Mouse (Mus musculus) kidney, embryonic 14.5 days (tissue): ENCODE measurements around the gene Aplp1. TPM values are rescaled to one million over a fixed set of nuclear protein-coding genes. Genes with fewer than 3 reads are reported as not detected.

ENCODE experiments used
- ATAC-seq: fragments of 200-750 bp; cut with Nextera tagmentation; 2 replicates; pipeline ENCODE4 v1.8.0; 2017; ENCODE audit warnings: moderate number of reproducible peaks, mild to moderate bottlenecking, moderate TSS enrichment, moderate library complexity; ENCODE audit not compliant: low FRiP score, low TSS enrichment
- H3K27ac ChIP-seq: fragments of 300-500 bp; sonication (generic); 2 replicates; pipeline ENCODE4 v1.5.1; 2014; ENCODE audit warnings: low read depth, mild to moderate bottlenecking, low read length, moderate library complexity, mixed read lengths
- H3K27me3 ChIP-seq: fragments of 300-500 bp; sonication (generic); 2 replicates; pipeline ENCODE4 v1.6.1; 2014; ENCODE audit warnings: mild to moderate bottlenecking, low read length; ENCODE audit not compliant: control insufficient read depth, insufficient read depth
- H3K36me3 ChIP-seq: fragments of 300-500 bp; sonication (generic); 2 replicates; pipeline ENCODE4 v1.6.1; 2014; ENCODE audit warnings: low read length, mixed read lengths; ENCODE audit not compliant: control insufficient read depth, insufficient read depth
- H3K4me1 ChIP-seq: fragments of 300-500 bp; sonication (generic); 2 replicates; pipeline ENCODE4 v1.6.1; 2014; ENCODE audit warnings: low read length, mixed read lengths; ENCODE audit not compliant: control insufficient read depth, insufficient read depth
- H3K4me2 ChIP-seq: fragments of 300-500 bp; sonication (generic); replicated peaks from 2 replicates; pipeline ENCODE4 v1.6.1; 2014; ENCODE audit warnings: low read depth, mild to moderate bottlenecking, low read length
- H3K4me3 ChIP-seq: fragments of 300-500 bp; sonication (generic); 2 replicates; pipeline ENCODE4 v1.5.1; 2014; ENCODE audit warnings: mild to moderate bottlenecking, low read length
- H3K9ac ChIP-seq: fragments of 300-500 bp; sonication (generic); 2 replicates; pipeline ENCODE4 v1.6.1; 2014; ENCODE audit warnings: low read depth, mild to moderate bottlenecking, low read length, moderate library complexity
- H3K9me3 ChIP-seq: fragments of 300-500 bp; sonication (generic); 2 replicates; pipeline ENCODE4 v1.6.1; 2016; ENCODE audit warnings: low read length; ENCODE audit not compliant: control insufficient read depth
- WGBS: fragments of 180-500 bp; shearing (Covaris S2); extraction: QIAGEN DNeasy Blood & Tissue Kit; methylation state at CpG from one replicate; pipeline ENCODE4 v1.1.7; 2014; 5-methylcytosine and 5-hydroxymethylcytosine counted together
- polyA plus RNA-seq: library from polyadenylated mRNA; unstranded; fragments of >200 nt; fragmentation: Nextera tagmentation; extraction: Ambion mirVana; gene quantifications from 2 replicates; pipeline ENCODE4 v1.2.1, GENCODE M21; 2014

Gene Aplp1
- polyA plus RNA-seq, 1 experiment from 2014 or later = 19.0 TPM

- 45% methylated on average over 9 of the region's 9 CpGs for WGBS
- no peaks in the 10 kb centered on the region for H3K9me3 ChIP-seq
- 0 out of 2 replicates have a peak, but pooled peaks have one; percentile 20 for ATAC-seq
- no peaks in the 10 kb centered on the region for H3K4me1 ChIP-seq
- H3K36me3 ChIP-seq = no peaks in the 10 kb centered on the region
- peaks cover 9% of the 10 kb centered on the region for H3K27me3 ChIP-seq
- H3K4me2 ChIP-seq = no peak overlapping the region
- no peak overlapping the region for H3K4me3 ChIP-seq
- H3K9ac ChIP-seq = no peak overlapping the region
- no peak overlapping the region for H3K27ac ChIP-seq
Measured at GRCm38 (mm10) chr7:30435156-30435555, 10.2 kb downstream of the Aplp1 start.

GRCm38 (mm10) chr7:30434701-30435100, 10.6 kb downstream of the Aplp1 start:
- H3K4me2 ChIP-seq = no peak overlapping the region
- H3K4me1 ChIP-seq = no peaks in the 10 kb centered on the region
- peaks cover 9% of the 10 kb centered on the region for H3K27me3 ChIP-seq
- no peaks in the 10 kb centered on the region for H3K36me3 ChIP-seq
- H3K4me3 ChIP-seq = no peak overlapping the region
- ATAC-seq = no peak
- no peak overlapping the region for H3K27ac ChIP-seq
- no peaks in the 10 kb centered on the region for H3K9me3 ChIP-seq
- no peak overlapping the region for H3K9ac ChIP-seq
- WGBS = 71% methylated on average over 10 of the region's 10 CpGs

- Histone ChIP-seq H3K9me3 (no peaks in the 10 kb centered on the region), H3K4me1 (no peaks in the 10 kb centered on the region), H3K36me3 (no peaks in the 10 kb centered on the region), H3K4me2 (no peak overlapping the region), H3K9ac (no peak overlapping the region), H3K27ac (no peak overlapping the region), H3K4me3 (no peak overlapping the region), H3K27me3 (peaks cover 9% of the 10 kb centered on the region)
- no peak for ATAC-seq
- WGBS = 2% methylated on average over 10 of the region's 10 CpGs
Measured at GRCm38 (mm10) chr7:30434238-30434637, 11.1 kb downstream of the Aplp1 start.

- no peaks in the 10 kb centered on the region for H3K36me3 ChIP-seq
- H3K9me3 ChIP-seq = no peaks in the 10 kb centered on the region
- 0 out of 2 replicates have a peak, but pooled peaks have one; percentile 22 for ATAC-seq
- 17% methylated on average over 3 of the region's 3 CpGs for WGBS
- H3K4me1 ChIP-seq = no peaks in the 10 kb centered on the region
- peaks cover 1% of the 10 kb centered on the region; the same call in 1 of the 2 replicates for H3K27me3 ChIP-seq
- no peak overlapping the region for H3K4me3 ChIP-seq
- H3K4me2 ChIP-seq = no peak overlapping the region
- no peak overlapping the region for H3K9ac ChIP-seq
- no peak overlapping the region for H3K27ac ChIP-seq
Measured at GRCm38 (mm10) chr7:30431793-30432192, 13.5 kb downstream of the Aplp1 start.

GRCm38 (mm10) chr7:30430191-30430590, 15.1 kb downstream of the Aplp1 start:
- Histone ChIP-seq H3K4me2 (no peak overlapping the region), H3K36me3 (0 out of 2 replicates have a peak, but pooled peaks cover 3% of the 10 kb centered on the region)
- WGBS = 58% methylated on average over 2 of the region's 2 CpGs

GRCm38 (mm10) chr7:30429327-30429726, 16.0 kb downstream of the Aplp1 start:
- ATAC-seq = no peak
- no peaks in the 10 kb centered on the region for H3K27me3 ChIP-seq

More at GRCm38 (mm10) chr7:30430191-30430590, 15.1 kb downstream of the Aplp1 start:
- no peaks in the 10 kb centered on the region for H3K9me3 ChIP-seq
- no peaks in the 10 kb centered on the region for H3K4me1 ChIP-seq
- H3K27ac ChIP-seq = no peak overlapping the region
- H3K27me3 ChIP-seq = no peaks in the 10 kb centered on the region
- H3K4me3 ChIP-seq = no peak overlapping the region
- ATAC-seq = no peak
- no peak overlapping the region for H3K9ac ChIP-seq

GRCm38 (mm10) chr7:30423071-30423641, 22.2 kb downstream of the Aplp1 start:
- Histone ChIP-seq H3K4me3 (peak overlapping the region; percentile 52), H3K4me2 (peak overlapping the region; percentile 94), H3K27me3 (no peaks in the 10 kb centered on the region), H3K36me3 (0 out of 2 replicates have a peak, but pooled peaks cover 3% of the 10 kb centered on the region), H3K9me3 (no peaks in the 10 kb centered on the region), H3K9ac (peak overlapping the region; percentile 61; the same call in 1 of the 2 replicates), H3K27ac (no peak overlapping the region), H3K4me1 (no peaks in the 10 kb centered on the region; the same call in 1 of the 2 replicates)
- no peak for ATAC-seq
- 41% methylated on average over 23 of the region's 23 CpGs for WGBS

More at GRCm38 (mm10) chr7:30429327-30429726, 16.0 kb downstream of the Aplp1 start:
- no peak overlapping the region for H3K4me3 ChIP-seq
- no peak overlapping the region for H3K27ac ChIP-seq
- no peak overlapping the region for H3K4me2 ChIP-seq
- no peaks in the 10 kb centered on the region for H3K4me1 ChIP-seq
- no peaks in the 10 kb centered on the region for H3K9me3 ChIP-seq
- no peak overlapping the region for H3K9ac ChIP-seq
- H3K36me3 ChIP-seq = 0 out of 2 replicates have a peak, but pooled peaks cover 3% of the 10 kb centered on the region

- no peak for ATAC-seq
- H3K9me3 ChIP-seq = no peaks in the 10 kb centered on the region
- H3K4me3 ChIP-seq = peak overlapping the region; percentile 52
- H3K4me1 ChIP-seq = no peaks in the 10 kb centered on the region; the same call in 1 of the 2 replicates
- H3K36me3 ChIP-seq = 0 out of 2 replicates have a peak, but pooled peaks cover 3% of the 10 kb centered on the region
- 16% methylated on average over 9 of the region's 9 CpGs for WGBS
- H3K27ac ChIP-seq = no peak overlapping the region; the same call in 1 of the 2 replicates
- H3K4me2 ChIP-seq = peak overlapping the region; percentile 94
- H3K9ac ChIP-seq = peak overlapping the region; percentile 61
- H3K27me3 ChIP-seq = no peaks in the 10 kb centered on the region
Measured at GRCm38 (mm10) chr7:30422560-30422959, 22.8 kb downstream of the Aplp1 start.

GRCm38 (mm10) chr7:30421890-30422435, 23.4 kb downstream of the Aplp1 start:
- Histone ChIP-seq H3K27ac (0 out of 2 replicates have a peak overlapping the region, but pooled peaks have one; percentile 26), H3K36me3 (0 out of 2 replicates have a peak, but pooled peaks cover 3% of the 10 kb centered on the region), H3K9me3 (no peaks in the 10 kb centered on the region), H3K4me1 (no peaks in the 10 kb centered on the region; the same call in 1 of the 2 replicates), H3K27me3 (no peaks in the 10 kb centered on the region), H3K9ac (peak overlapping the region; percentile 61), H3K4me2 (peak overlapping the region; percentile 94), H3K4me3 (peak overlapping the region; percentile 52)
- under 1% methylated on average over 45 of the region's 45 CpGs for WGBS
- ATAC-seq = peak; percentile 84
